ENCODE assay signal across 22 mouse cellular contexts in the genomic region with DNA sequence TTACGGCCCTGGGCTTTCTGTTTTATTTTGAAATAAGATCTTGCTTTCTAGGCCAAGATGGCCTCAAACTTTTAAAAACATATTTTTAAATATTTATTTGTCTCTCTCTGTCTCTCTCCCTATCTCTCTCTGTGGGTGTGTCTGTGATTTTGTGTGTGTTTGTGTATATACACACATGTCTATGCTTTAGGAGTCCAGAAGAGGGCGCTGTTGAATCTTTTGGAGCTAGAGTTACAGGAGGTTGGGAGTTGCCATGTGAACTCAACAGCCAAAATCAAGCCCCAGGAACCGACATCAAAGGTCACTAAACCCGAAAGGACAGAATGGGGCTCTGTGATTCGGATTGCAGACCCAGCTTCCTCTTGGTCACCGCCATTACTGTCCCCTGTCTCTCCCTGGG. TPM values are rescaled to one million over a fixed set of nuclear protein-coding genes. Genes with fewer than 3 reads are reported as not detected.
A peak's percentile ranks its signal among the peaks of the same experiment; 100 is the strongest.
DNase-seq lines count a peak whose midpoint lies in the region; TF ChIP-seq lines count a peak whose summit lies in the region.
"Had no signal": no experiment of that assay in that cellular context is flagged by ENCODE, and none has a peak within 500 bp of the region (broad histone marks: within the 10 kb centered on the region; RNA-seq: fewer than 3 reads in every experiment).

No protein-coding gene starts in this region.

- no peaks in the 10 kb centered on the region for H3K9me3 ChIP-seq in CH12.LX (replicated peaks; ENCODE audit: low read length)
- H3K9me3 ChIP-seq in forebrain, embryonic 10.5 days = no peaks in the 10 kb centered on the region
- H3K9me3 ChIP-seq: embryonic facial prominence, embryonic 15.5 days; heart, embryonic 12.5 days; hindbrain, embryonic 13.5 days; limb, embryonic 10.5 days; liver, embryonic 15.5 days; midbrain, embryonic 15.5 days; neural tube, embryonic 15.5 days had no signal

- H3K4me1 ChIP-seq in CH12.LX (ENCODE audit: control insufficient read depth in 1 of 2, insufficient read depth in 2 of 2) = 0 out of 4 replicates have a peak, but pooled peaks cover 0 to 3% of the 10 kb centered on the region in 2 experiments
- H3K4me1 ChIP-seq in forebrain, embryonic 10.5 days = peaks cover 7% of the 10 kb centered on the region
- H3K4me1 ChIP-seq: midbrain, embryonic 15.5 days had no signal

- in situ Hi-C loops in CH12.LX (cut with MboI; ENCODE audit: low pct_ligation_motif_present, low pct_unique_long_range_greater_than_20kb, low sequenced_read_pairs) = no loop called here

- TF ChIP-seq POLR2A in CH12.LX (IDR thresholded peaks at IDR 0.05; ENCODE audit: low read depth, low read length) = no peak

- TF ChIP-seq RAD21 in CH12.LX (IDR thresholded peaks at IDR 0.05; ENCODE audit: low read depth, low read length) = no peak; the same call in none of the 2 replicates

- TF ChIP-seq CTCF in left cerebral cortex, adult 2 months (IDR thresholded peaks at IDR 0.05) = peak; percentile 4; the same call in 1 of the 2 replicates
- peak in 1 of 2 experiments; percentile 29; a peak in 2 of 4 replicates for TF ChIP-seq CTCF in CH12.LX (conservative IDR thresholded peaks at IDR 0.05 in 1 of 2, IDR thresholded peaks at IDR 0.05 in 1 of 2; ENCODE audit: low read depth in 2 of 2, low read length in 2 of 2)

- WGBS in forebrain, embryonic 10.5 days = 74% methylated on average over 6 of the region's 6 CpGs

- no peak for DNase-seq in left cerebral cortex, adult 2 months (ENCODE audit: extremely low spot score in 1 of 2, low spot score in 2 of 2)
- DNase-seq in left cerebral cortex, postnatal 25 days (ENCODE audit: low spot score in 2 of 2) = no peak
- DNase-seq in 3T3-L1 (ENCODE audit: low read depth, low spot score) = peak; percentile 47
- DNase-seq in CH12.LX (ENCODE audit: extremely low read depth) = peak; percentile 17
- peak; percentile 60 for DNase-seq in adipocyte (ENCODE audit: low spot score)
- no peak for DNase-seq in forebrain, embryonic 10.5 days (ENCODE audit: extremely low spot score, low spot score)
- DNase-seq in gastrocnemius, postnatal 4 days (ENCODE audit: low spot score in 2 of 2) = no peak
- DNase-seq: adrenal gland, postnatal 25 days; cerebellum, adult 18-20 months; cerebellum, postnatal 25 days; gastrocnemius, adult 2 months; kidney, adult 11 months; kidney, postnatal 10 days; right cerebral cortex, postnatal 25 days had no signal

- H3K9ac ChIP-seq in CH12.LX (ENCODE audit: insufficient read depth, low read depth) = no peak overlapping the region
- H3K9ac ChIP-seq: embryonic facial prominence, embryonic 15.5 days; heart, embryonic 12.5 days; hindbrain, embryonic 13.5 days; liver, embryonic 15.5 days; midbrain, embryonic 15.5 days; neural tube, embryonic 15.5 days had no signal

- H3K27ac ChIP-seq in left cerebral cortex, adult 2 months = no peak overlapping the region
- H3K27ac ChIP-seq in CH12.LX (ENCODE audit: insufficient read depth, low read depth) = no peak overlapping the region
- no peak overlapping the region for H3K27ac ChIP-seq in forebrain, embryonic 10.5 days
- H3K27ac ChIP-seq: embryonic facial prominence, embryonic 15.5 days; gastrocnemius, adult 2 months; hindbrain, embryonic 13.5 days; limb, embryonic 10.5 days; liver, embryonic 15.5 days; midbrain, embryonic 15.5 days; neural tube, embryonic 15.5 days had no signal

- dilution Hi-C loops in CH12.LX (cut with MboI; ENCODE audit: extremely low pct_ligation_motif_present, extremely low pct_unique_long_range_greater_than_20kb, low sequenced_read_pairs) = no loop called here

- no peak overlapping the region for H3K4me3 ChIP-seq in left cerebral cortex, adult 2 months
- no peak overlapping the region for H3K4me3 ChIP-seq in CH12.LX (replicated peaks in 1 of 3; ENCODE audit: low read depth in 2 of 3, low read length in 2 of 3, poor library complexity in 1 of 3)
- no peak overlapping the region for H3K4me3 ChIP-seq in forebrain, embryonic 10.5 days
- H3K4me3 ChIP-seq: embryonic facial prominence, embryonic 15.5 days; gastrocnemius, adult 2 months; heart, embryonic 12.5 days; hindbrain, embryonic 13.5 days; limb, embryonic 10.5 days; liver, embryonic 15.5 days; midbrain, embryonic 15.5 days; myocyte; neural tube, embryonic 15.5 days had no signal

- no peak overlapping the region for H3K4me2 ChIP-seq in CH12.LX (ENCODE audit: insufficient read depth, low read depth, poor library complexity, severe bottlenecking)
- H3K4me2 ChIP-seq: embryonic facial prominence, embryonic 15.5 days; heart, embryonic 12.5 days; hindbrain, embryonic 13.5 days; liver, embryonic 15.5 days; midbrain, embryonic 15.5 days; neural tube, embryonic 15.5 days had no signal

- no peak for TF ChIP-seq EP300 in CH12.LX (IDR thresholded peaks at IDR 0.05; ENCODE audit: low read length)

- peaks cover 84 to 96% of the 10 kb centered on the region in 2 experiments for H3K36me3 ChIP-seq in CH12.LX (replicated peaks in 1 of 2; ENCODE audit: control insufficient read depth in 1 of 2, insufficient read depth in 1 of 2, low read length in 1 of 2)
- no peaks in the 10 kb centered on the region for H3K36me3 ChIP-seq in forebrain, embryonic 10.5 days (replicated peaks)
- H3K36me3 ChIP-seq: embryonic facial prominence, embryonic 15.5 days; heart, embryonic 12.5 days; hindbrain, embryonic 13.5 days; limb, embryonic 10.5 days; midbrain, embryonic 15.5 days; neural tube, embryonic 15.5 days had no signal

- intact Hi-C loops in left cerebral cortex, adult 2 months (cut with DNase I) = no loop called here
- intact Hi-C loops in left cerebral cortex, postnatal 25 days (cut with DNase I) = loop anchor here (5.0 kb wide), 1 partner anchor 372 kb away; no protein-coding TSS in a partner anchor

- no peaks in the 10 kb centered on the region for H3K27me3 ChIP-seq in CH12.LX (replicated peaks)
- peaks cover 8% of the 10 kb centered on the region; the same call in 1 of the 2 replicates for H3K27me3 ChIP-seq in forebrain, embryonic 10.5 days (ENCODE audit: poor library complexity, severe bottlenecking)
- H3K27me3 ChIP-seq: embryonic facial prominence, embryonic 15.5 days; heart, embryonic 12.5 days; liver, embryonic 15.5 days had no signal

- H3K79me2 ChIP-seq in CH12.LX (replicated peaks; ENCODE audit: control insufficient read depth, extremely low read depth, insufficient read depth, poor library complexity, severe bottlenecking) = peaks cover 16% of the 10 kb centered on the region

TF ChIP-seq in CH12.LX, 34 proteins besides CTCF, POLR2A, EP300 and RAD21:
- TF ChIP-seq SIN3A (IDR thresholded peaks at IDR 0.05; ENCODE audit: low read length) (no peak), CHD2 (IDR thresholded peaks at IDR 0.05; ENCODE audit: low read length) (no peak), BHLHE40 (IDR thresholded peaks at IDR 0.05; ENCODE audit: low read depth, low read length) (no peak), ZNF384 (IDR thresholded peaks at IDR 0.05; ENCODE audit: low read depth, low read length) (no peak), CHD1 (IDR thresholded peaks at IDR 0.05; ENCODE audit: low read depth, low read length) (no peak), HCFC1 (IDR thresholded peaks at IDR 0.05; ENCODE audit: low read depth, low read length) (no peak), GABPA (IDR thresholded peaks at IDR 0.05; ENCODE audit: insufficient replicate concordance, low read depth, low read length) (no peak), MXI1 (IDR thresholded peaks at IDR 0.05; ENCODE audit: low read depth, low read length) (no peak), PAX5 (IDR thresholded peaks at IDR 0.05; ENCODE audit: low read length) (no peak), IRF4 (IDR thresholded peaks at IDR 0.05; ENCODE audit: low read depth, low read length) (no peak), TBP (conservative IDR thresholded peaks at IDR 0.05; ENCODE audit: low read depth, low read length) (no peak), USF2 (conservative IDR thresholded peaks at IDR 0.05; ENCODE audit: low read depth, low read length) (no peak), TCF12 (IDR thresholded peaks at IDR 0.05; ENCODE audit: low read depth, low read length) (no peak)

RNA-seq across cellular contexts. Expression of gene Mybpc3, which starts 7.5 kb away (rescaled TPM):
- under 1 TPM; 0.33 to 0.43 TPM for total RNA-seq in left cerebral cortex, adult 2 months (2021)
- 1 to 10 TPM in 1 of 2 experiments, under 1 TPM in 1; 0.96 to 1.4 TPM for total RNA-seq in left cerebral cortex, postnatal 25 days (2021)
- total RNA-seq in CH12.LX (2012; rRNA removed) = 0.04 TPM in 2 replicates
- 0.07 and 0.15 TPM in 2 replicates for total RNA-seq in CH12.LX (2014; rRNA removed)
- polyA plus RNA-seq in CH12.LX (2012; ENCODE audit: insufficient read length, low read depth) = 0.27 TPM in 2 replicates
- polyA plus RNA-seq in forebrain, embryonic 10.5 days (2016; fragmentation: Nextera tagmentation; extraction: Ambion mirVana) = not detected in 2 replicates
- under 1 TPM; 0.22 to 0.31 TPM for total RNA-seq in gastrocnemius, postnatal 4 days (2021)
- total RNA-seq: adrenal gland, postnatal 25 days had no signal
- polyA plus RNA-seq: neural tube, embryonic 15.5 days had no signal

RNA-seq across cellular contexts. Expression of gene Spi1, which starts 28.2 kb away (rescaled TPM):
- 1 to 10 TPM; 3.4 to 4.8 TPM for total RNA-seq in left cerebral cortex, adult 2 months (2021)
- total RNA-seq in left cerebral cortex, postnatal 25 days (2021) = 1 to 10 TPM; 3.0 to 5.3 TPM
- 22.7 and 24.7 TPM in 2 replicates for total RNA-seq in CH12.LX (2012; rRNA removed)
- 29.7 and 42.6 TPM in 2 replicates for total RNA-seq in CH12.LX (2014; rRNA removed)
- 35.2 and 45.7 TPM in 2 replicates for polyA plus RNA-seq in CH12.LX (2012; ENCODE audit: insufficient read length, low read depth)
- polyA plus RNA-seq in forebrain, embryonic 10.5 days (2016; fragmentation: Nextera tagmentation; extraction: Ambion mirVana) = 2.8 and 3.1 TPM in 2 replicates
- 1 to 10 TPM; 5.4 to 6.6 TPM for total RNA-seq in gastrocnemius, postnatal 4 days (2021)

RNA-seq across cellular contexts. Expression of gene Slc39a13, which starts 40.2 kb away (rescaled TPM):
- total RNA-seq in left cerebral cortex, adult 2 months (2021) = 10 to 100 TPM; 30.1 to 32.3 TPM
- 10 to 100 TPM; 25.1 to 29.4 TPM for total RNA-seq in left cerebral cortex, postnatal 25 days (2021)
- total RNA-seq in CH12.LX (2012; rRNA removed) = 7.5 and 8.4 TPM in 2 replicates
- 3.5 and 4.3 TPM in 2 replicates for total RNA-seq in CH12.LX (2014; rRNA removed)
- polyA plus RNA-seq in CH12.LX (2012; ENCODE audit: insufficient read length, low read depth) = 7.2 and 8.1 TPM in 2 replicates
- 17.8 and 17.9 TPM in 2 replicates for polyA plus RNA-seq in forebrain, embryonic 10.5 days (2016; fragmentation: Nextera tagmentation; extraction: Ambion mirVana)
- 10 to 100 TPM; 40.9 to 44.9 TPM for total RNA-seq in gastrocnemius, postnatal 4 days (2021)

RNA-seq across cellular contexts. Expression of gene Psmc3, which starts 56.6 kb away (rescaled TPM):
- total RNA-seq in left cerebral cortex, adult 2 months (2021) = 100 to 1,000 TPM; 205 to 207 TPM
- total RNA-seq in left cerebral cortex, postnatal 25 days (2021) = 100 to 1,000 TPM; 184 to 218 TPM
- total RNA-seq in CH12.LX (2012; rRNA removed) (214 and 283 TPM in 2 replicates), CH12.LX (2014; rRNA removed) (242 and 257 TPM in 2 replicates)
- polyA plus RNA-seq in CH12.LX (2012; ENCODE audit: insufficient read length, low read depth) = 284 and 353 TPM in 2 replicates
- 361 TPM in 2 replicates for polyA plus RNA-seq in forebrain, embryonic 10.5 days (2016; fragmentation: Nextera tagmentation; extraction: Ambion mirVana)
- total RNA-seq in gastrocnemius, postnatal 4 days (2021) = 100 to 1,000 TPM; 337 to 338 TPM

Comparison
In these comparisons a context has a peak if more than half of its experiments do, and no peak if none do; other contexts are left out.
1. DNase-seq: peak in 3T3-L1 (single experiment), CH12.LX (single experiment) and adipocyte (single experiment); none in left cerebral cortex, adult 2 months (0 of 2), left cerebral cortex, postnatal 25 days (0 of 2), forebrain, embryonic 10.5 days (single experiment) and gastrocnemius, postnatal 4 days (0 of 2).